Mouse (Mus musculus) thymus, adult 2 months (tissue): ENCODE data around the gene Zan. TPM values are rescaled to one million over a fixed set of nuclear protein-coding genes. Genes with fewer than 3 reads are reported as not detected.

Source experiments
- DNase-seq: peaks from one replicate; pipeline ENCODE4 v3.0.0; 2021
- H3K27ac ChIP-seq: fragments of 200-500 bp; 2 replicates; pipeline ENCODE4 v1.5.1; 2012; ENCODE audit warnings: low read length, control low read depth; ENCODE audit not compliant: control insufficient read depth, insufficient read depth
- H3K27me3 ChIP-seq: fragments of 200-500 bp; 2 replicates; pipeline ENCODE4 v1.6.1; 2012; ENCODE audit warnings: mild to moderate bottlenecking, low read length, moderate library complexity, mixed read lengths; ENCODE audit not compliant: control insufficient read depth, insufficient read depth
- H3K36me3 ChIP-seq: fragments of 200-500 bp; 2 replicates; pipeline ENCODE4 v1.6.1; 2012; ENCODE audit warnings: mild to moderate bottlenecking, low read length, moderate library complexity; ENCODE audit not compliant: control insufficient read depth, insufficient read depth
- H3K4me1 ChIP-seq: fragments of 200-500 bp; replicated peaks from 2 replicates; pipeline ENCODE4 v1.6.1; 2012; ENCODE audit warnings: low read length; ENCODE audit not compliant: control insufficient read depth, insufficient read depth
- H3K4me3 ChIP-seq: fragments of 200-500 bp; 2 replicates; pipeline ENCODE4 v1.5.1; 2012; ENCODE audit warnings: mild to moderate bottlenecking, low read length, control low read depth, moderate library complexity; ENCODE audit not compliant: control insufficient read depth, insufficient read depth
- CTCF ChIP-seq: fragments of 200-500 bp; IDR thresholded peaks from 2 replicates; pipeline ENCODE4 v1.5.1; 2012; ENCODE audit warnings: mild to moderate bottlenecking, control low read depth, low read length, moderate library complexity, borderline replicate concordance; ENCODE audit not compliant: control insufficient read depth, poor library complexity, insufficient read depth; ENCODE audit errors: extremely low read depth
- POLR2A ChIP-seq: fragments of 200-500 bp; IDR thresholded peaks from 2 replicates; pipeline ENCODE4 v1.6.1; 2012; ENCODE audit warnings: mild to moderate bottlenecking, low read length, control low read depth, moderate library complexity; ENCODE audit not compliant: control insufficient read depth, poor library complexity, insufficient read depth; ENCODE audit errors: extremely low read depth
- WGBS: fragments of 180-500 bp; shearing (Covaris S2); methylation state at CpG from one replicate; pipeline ENCODE4 v1.1.7; 2018; 5-methylcytosine and 5-hydroxymethylcytosine counted together
- polyA plus RNA-seq: library from polyadenylated mRNA; depleted of rRNA; stranded (reverse); fragments of >200 nt; gene quantifications from 2 replicates; pipeline ENCODE4 v1.2.3, GENCODE M21; 2012

The Zan gene
- polyA plus RNA-seq, 1 experiment = 0.36 TPM

DNA sequence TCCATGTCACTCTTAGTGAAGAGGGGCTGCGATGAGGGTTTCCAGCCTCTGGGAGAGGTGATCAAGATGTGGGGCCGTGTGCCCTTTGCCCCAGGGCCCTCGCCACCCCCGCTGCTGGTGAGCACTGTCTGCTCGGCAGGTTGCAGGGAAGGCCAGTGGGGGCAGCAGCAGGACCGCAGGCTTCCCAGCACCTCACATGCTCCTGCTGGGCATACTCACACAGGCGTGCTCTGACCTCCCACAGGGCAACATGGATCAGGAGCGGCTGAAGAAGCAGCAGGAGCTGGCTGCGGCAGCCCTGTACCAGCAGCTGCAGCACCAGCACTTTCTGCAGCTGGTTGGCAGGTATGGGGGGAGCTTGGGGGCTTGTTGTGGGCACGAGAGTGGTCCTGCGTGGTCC is 45.8 kb upstream of the Zan start:
- Histone ChIP-seq H3K4me1 (0 out of 2 replicates have a peak, but pooled peaks cover 3% of the 10 kb centered on the region), H3K36me3 (peaks cover 76% of the 10 kb centered on the region), H3K27ac (no peak overlapping the region), H3K27me3 (no peaks in the 10 kb centered on the region), H3K4me3 (no peak overlapping the region)
- TF ChIP-seq CTCF (no peak), POLR2A (no peak)
- no peak for DNase-seq
- 94% methylated on average over 11 of the region's 11 CpGs for WGBS

DNA sequence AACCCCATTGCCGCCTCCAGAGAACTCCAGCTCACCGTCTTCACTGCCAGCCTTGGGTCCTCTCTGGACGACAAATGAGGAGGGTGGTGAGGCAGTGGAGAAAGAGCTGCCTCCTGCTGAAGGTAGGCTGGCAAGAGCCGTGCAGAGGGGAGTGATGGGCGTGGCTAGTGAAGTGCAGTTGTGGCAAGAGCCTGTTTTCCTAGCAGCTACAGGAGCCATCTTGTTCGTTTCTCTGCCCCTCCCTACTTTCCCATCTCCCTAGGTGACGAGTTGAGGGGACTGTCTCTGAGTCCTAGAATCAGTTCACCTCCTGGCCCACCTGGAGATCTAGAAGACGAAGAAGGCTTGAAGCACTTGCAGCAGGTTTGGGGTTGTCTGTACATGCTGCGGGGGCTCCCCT is 45.0 kb upstream of the Zan start:
- H3K36me3 ChIP-seq = peaks cover 71% of the 10 kb centered on the region
- DNase-seq = no peak

DNA sequence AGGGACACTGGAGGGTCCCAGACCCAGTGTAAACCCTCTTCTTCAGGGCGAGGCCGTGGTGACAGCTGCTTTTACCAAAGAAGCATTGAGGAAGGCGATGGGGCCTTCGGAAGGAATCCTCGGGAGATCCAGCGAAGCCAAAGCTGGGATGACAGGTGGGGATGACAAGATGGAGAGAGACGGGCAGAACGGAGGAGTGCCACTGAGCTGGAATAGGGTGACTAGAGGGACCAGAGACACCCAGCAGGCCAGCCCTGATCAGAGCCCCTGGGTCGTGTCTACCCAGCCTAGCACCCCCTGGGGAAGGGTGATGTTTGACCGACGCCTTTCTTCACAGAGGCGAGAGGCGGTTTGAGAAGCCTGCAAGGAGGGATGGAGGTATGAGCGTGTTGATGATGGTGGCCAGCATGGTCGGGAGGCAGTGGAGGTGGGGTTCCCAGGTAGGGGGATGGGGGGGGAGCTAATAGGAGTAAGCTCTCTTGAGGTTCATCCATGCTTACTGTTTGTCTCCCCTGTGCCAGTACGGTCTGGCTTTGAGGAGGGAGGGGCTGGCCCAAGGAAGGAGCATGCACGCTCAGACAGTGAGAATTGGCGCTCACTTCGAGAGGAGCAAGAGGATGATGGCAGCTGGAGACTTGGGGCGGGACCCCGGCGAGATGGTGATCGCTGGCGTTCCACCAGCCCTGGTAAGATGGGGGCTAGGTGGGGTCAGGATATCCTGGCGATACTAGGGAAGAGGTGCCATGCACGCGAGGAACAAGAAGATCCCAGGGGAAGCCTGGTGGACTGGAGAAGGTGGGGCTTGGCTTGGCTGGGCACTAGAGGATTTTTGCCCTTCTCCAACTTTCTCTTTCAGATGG is 43.1 kb upstream of the Zan start:
- no peak for DNase-seq
- H3K4me1 ChIP-seq = no peaks in the 10 kb centered on the region
- WGBS = 97% methylated on average over 27 of the region's 27 CpGs
- H3K27me3 ChIP-seq = no peaks in the 10 kb centered on the region
- H3K4me3 ChIP-seq = no peak overlapping the region
- H3K36me3 ChIP-seq = peaks cover 62% of the 10 kb centered on the region
- no peak for TF ChIP-seq POLR2A
- TF ChIP-seq CTCF = no peak
- H3K27ac ChIP-seq = no peak overlapping the region

More for the DNA sequence above, 45.0 kb upstream of the Zan start:
- no peaks in the 10 kb centered on the region for H3K27me3 ChIP-seq
- H3K27ac ChIP-seq = no peak overlapping the region
- 0 out of 2 replicates have a peak, but pooled peaks cover 3% of the 10 kb centered on the region for H3K4me1 ChIP-seq
- WGBS = 96% methylated on average over 9 of the region's 9 CpGs
- no peak for TF ChIP-seq POLR2A
- TF ChIP-seq CTCF = no peak
- no peak overlapping the region for H3K4me3 ChIP-seq

DNA sequence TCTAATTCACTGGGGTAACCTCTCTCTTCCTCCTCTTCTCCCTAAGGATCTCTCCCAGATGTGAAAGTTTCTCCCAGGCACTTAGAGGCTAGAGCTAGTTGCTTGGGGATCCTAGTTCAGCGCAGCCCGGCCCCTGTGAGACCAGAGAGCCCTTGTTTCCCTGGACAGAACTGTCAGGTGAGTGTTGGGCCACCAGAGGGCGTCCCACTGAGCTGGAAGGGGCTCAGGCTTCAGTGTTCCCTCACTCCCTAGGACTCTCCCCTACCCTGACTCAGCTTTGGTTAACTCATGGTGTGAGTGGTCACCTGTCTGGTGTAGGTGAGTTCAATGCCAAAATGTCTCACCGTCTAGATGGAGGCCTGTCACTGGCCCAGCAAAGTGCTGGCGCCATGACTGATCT is 41.6 kb upstream of the Zan start, which contains the start of gene Gigyf1:
Gigyf1 (plus strand) TSS at position 113 of the 400 bp plus-strand sequence.
- 86% methylated on average over 5 of the region's 5 CpGs for WGBS
- H3K27me3 ChIP-seq = no peaks in the 10 kb centered on the region
- H3K4me3 ChIP-seq = no peak within 1 kb of the TSS
- DNase-seq = no peak
- H3K4me1 ChIP-seq = no peaks in the 10 kb centered on the region; the same call in 1 of the 2 replicates
- TF ChIP-seq POLR2A (no peak), CTCF (peak; percentile 68; the same call in 1 of the 2 replicates)
- H3K36me3 ChIP-seq = peaks cover 47% of the 10 kb centered on the region
- H3K27ac ChIP-seq = no peak within 1 kb of the TSS

DNA sequence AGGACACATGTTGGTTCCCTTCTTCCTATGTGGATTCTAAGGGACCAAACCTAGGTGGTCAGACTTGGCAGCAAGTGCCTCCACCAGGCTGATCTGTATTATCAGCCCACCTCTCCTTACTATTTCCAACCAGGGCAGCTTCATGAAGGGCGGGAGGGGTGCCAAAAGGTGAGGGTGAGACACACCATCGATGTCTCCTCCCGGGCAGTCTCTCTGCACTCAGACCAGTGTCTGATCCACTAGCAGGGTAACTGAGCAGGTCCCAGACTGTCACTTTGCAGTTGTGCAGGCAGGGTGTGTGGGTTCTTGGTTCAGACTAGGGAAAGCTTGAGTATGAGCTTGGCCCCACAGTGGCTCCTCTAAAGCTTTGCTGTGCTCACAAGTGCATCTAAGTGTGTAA is 37.9 kb upstream of the Zan start:
- Histone ChIP-seq H3K27ac (no peak overlapping the region), H3K36me3 (peaks cover 14% of the 10 kb centered on the region), H3K27me3 (no peaks in the 10 kb centered on the region), H3K4me3 (no peak overlapping the region), H3K4me1 (peaks cover 20% of the 10 kb centered on the region)
- no peak for DNase-seq
- 97% methylated on average over 3 of the region's 3 CpGs for WGBS
- no peak for TF ChIP-seq CTCF
- TF ChIP-seq POLR2A = no peak

DNA sequence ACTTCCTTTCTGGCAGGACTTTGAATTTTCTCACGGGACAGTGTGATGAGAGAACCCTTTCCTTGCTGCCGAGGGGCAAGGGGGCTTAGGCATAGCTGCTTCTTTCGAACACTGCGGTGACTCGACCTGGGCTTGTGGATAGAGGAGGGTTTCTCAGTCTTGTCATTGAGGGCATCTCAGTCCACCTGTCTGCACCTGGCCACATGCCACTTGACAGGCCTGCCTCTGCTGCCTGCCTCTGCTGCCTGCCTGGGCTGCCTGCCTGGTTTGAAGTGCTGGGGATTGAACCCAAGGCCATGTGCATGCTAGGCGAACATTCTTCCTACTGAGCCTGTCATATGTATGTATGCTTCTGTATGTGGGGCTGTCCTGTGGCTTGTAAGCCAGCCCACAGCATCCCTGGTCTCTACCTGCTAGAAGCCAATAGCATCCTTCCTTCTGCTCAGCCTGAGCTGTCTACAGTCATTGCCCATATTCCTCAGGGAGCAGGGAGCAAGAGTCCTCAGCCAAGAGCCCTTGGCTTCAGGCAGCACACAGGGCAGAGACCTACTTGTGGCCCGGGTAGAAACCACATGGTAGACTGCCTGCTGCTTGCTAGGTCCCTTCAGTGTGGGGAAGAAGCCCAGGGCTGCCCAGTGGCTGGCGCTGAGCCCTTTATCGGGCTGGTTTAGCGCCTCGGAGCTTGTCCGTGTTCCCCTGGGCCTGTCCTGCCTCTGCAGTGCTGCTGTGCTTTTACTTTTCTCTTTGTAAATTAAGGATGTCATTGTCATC is 37.3 kb upstream of the Zan start:
- TF ChIP-seq CTCF (no peak), POLR2A (no peak)
- Histone ChIP-seq H3K27me3 (no peaks in the 10 kb centered on the region), H3K4me1 (peaks cover 20% of the 10 kb centered on the region), H3K27ac (no peak overlapping the region), H3K4me3 (no peak overlapping the region), H3K36me3 (peaks cover 7% of the 10 kb centered on the region)
- WGBS = 92% methylated on average over 12 of the region's 12 CpGs
- DNase-seq = no peak
